Mouse (Mus musculus) limb, embryonic 14.5 days (tissue): ENCODE measurements around the gene Tnni1. TPM values are rescaled to one million over a fixed set of nuclear protein-coding genes. Genes with fewer than 3 reads are reported as not detected.

Source experiments
- ATAC-seq: fragments of 200-750 bp; cut with Nextera tagmentation; 2 replicates; pipeline ENCODE4 v1.8.0; 2017; ENCODE audit warnings: low read depth, moderate number of reproducible peaks, moderate TSS enrichment; ENCODE audit not compliant: low FRiP score
- DNase-seq: peaks from one replicate; pipeline ENCODE4 v3.0.0-alpha.2; 2015; ENCODE audit warnings: low spot score
- H3K27ac ChIP-seq: fragments of 300-500 bp; sonication (generic); replicated peaks from 2 replicates; pipeline ENCODE4 v1.5.1; 2014; ENCODE audit warnings: low read depth, mild to moderate bottlenecking, low read length, moderate library complexity, mixed read lengths
- H3K27me3 ChIP-seq: fragments of 300-500 bp; sonication (generic); 2 replicates; pipeline ENCODE4 v1.6.1; 2014; ENCODE audit warnings: low read length, mixed read lengths; ENCODE audit not compliant: control insufficient read depth, insufficient read depth
- H3K36me3 ChIP-seq: fragments of 300-500 bp; sonication (generic); 2 replicates; pipeline ENCODE4 v1.6.1; 2014; ENCODE audit warnings: mild to moderate bottlenecking, low read length, moderate library complexity, mixed read lengths; ENCODE audit not compliant: control insufficient read depth, insufficient read depth
- H3K4me1 ChIP-seq: fragments of 300-500 bp; sonication (generic); 2 replicates; pipeline ENCODE4 v1.6.1; 2014; ENCODE audit warnings: antibody characterized with exemption, low read length, mixed read lengths; ENCODE audit not compliant: control insufficient read depth, insufficient read depth
- H3K4me2 ChIP-seq: fragments of 300-500 bp; sonication (generic); replicated peaks from 2 replicates; pipeline ENCODE4 v1.6.1; 2014; ENCODE audit warnings: low read depth, mild to moderate bottlenecking, low read length, moderate library complexity; ENCODE audit not compliant: severe bottlenecking
- H3K4me3 ChIP-seq: fragments of 300-500 bp; sonication (generic); replicated peaks from 2 replicates; pipeline ENCODE4 v1.5.1; 2014; ENCODE audit warnings: low read length
- H3K9ac ChIP-seq: fragments of 300-500 bp; sonication (generic); 2 replicates; pipeline ENCODE4 v1.6.1; 2014; ENCODE audit warnings: mild to moderate bottlenecking, low read depth, low read length, moderate library complexity; ENCODE audit not compliant: severe bottlenecking
- H3K9me3 ChIP-seq: fragments of 300-500 bp; sonication (generic); 2 replicates; pipeline ENCODE4 v1.6.1; 2016; ENCODE audit warnings: low read length; ENCODE audit not compliant: control insufficient read depth
- POLR2A ChIP-seq: fragments of 200-500 bp; IDR thresholded peaks from 2 replicates; pipeline ENCODE4 v1.8.0; 2012; ENCODE audit warnings: inconsistent platforms, mild to moderate bottlenecking, moderate library complexity, borderline replicate concordance; ENCODE audit not compliant: insufficient read depth, insufficient read length; ENCODE audit errors: extremely low read depth
- WGBS: fragments of 180-500 bp; shearing (Covaris S2); extraction: QIAGEN DNeasy Blood & Tissue Kit; methylation state at CpG from one replicate; pipeline ENCODE4 v1.1.7; 2014; 5-methylcytosine and 5-hydroxymethylcytosine counted together
- polyA plus RNA-seq, 2 experiments: library from polyadenylated mRNA; depleted of rRNA in 1 of 2; stranded (reverse) in 1 of 2; unstranded in 1 of 2; fragments of >200 nt; fragmentation: Nextera tagmentation in 1 of 2; extraction: Ambion mirVana in 1 of 2; gene quantifications; 2 replicates each; pipeline versions ENCODE4 v1.2.1 to v1.2.3; 2012 to 2014

Gene Tnni1
- polyA plus RNA-seq, 2 experiments: 357 to 419 TPM

- no peak for TF ChIP-seq POLR2A
- Histone ChIP-seq H3K4me2 (no peak overlapping the region), H3K9me3 (no peaks in the 10 kb centered on the region), H3K27ac (no peak overlapping the region), H3K4me1 (0 out of 2 replicates have a peak, but pooled peaks cover 2% of the 10 kb centered on the region), H3K4me3 (no peak overlapping the region), H3K27me3 (no peaks in the 10 kb centered on the region), H3K36me3 (peaks cover 13% of the 10 kb centered on the region; the same call in 1 of the 2 replicates), H3K9ac (no peak overlapping the region)
- DNase-seq (no peak), ATAC-seq (no peak)
- 33% methylated on average over 9 of the region's 9 CpGs for WGBS
Measured at GRCm38 (mm10) chr1:135755287-135755686, 23.9 kb upstream of the Tnni1 start.

GRCm38 (mm10) chr1:135755913-135756312 is 23.3 kb upstream of the Tnni1 start:
- no peak for TF ChIP-seq POLR2A
- no peak overlapping the region for H3K9ac ChIP-seq
- DNase-seq (no peak), ATAC-seq (no peak)
- no peaks in the 10 kb centered on the region for H3K9me3 ChIP-seq
- 75% methylated on average over 3 of the region's 3 CpGs for WGBS
- H3K36me3 ChIP-seq: peaks cover 10% of the 10 kb centered on the region; the same call in 1 of the 2 replicates
- H3K4me3 ChIP-seq: no peak overlapping the region
- H3K4me2 ChIP-seq: no peak overlapping the region
- H3K4me1 ChIP-seq: 0 out of 2 replicates have a peak, but pooled peaks cover 2% of the 10 kb centered on the region
- no peak overlapping the region for H3K27ac ChIP-seq
- H3K27me3 ChIP-seq: no peaks in the 10 kb centered on the region

GRCm38 (mm10) chr1:135757287-135757686 is 21.9 kb upstream of the Tnni1 start:
- TF ChIP-seq POLR2A: no peak
- Histone ChIP-seq H3K4me2 (no peak overlapping the region), H3K36me3 (no peaks in the 10 kb centered on the region), H3K27ac (no peak overlapping the region), H3K9ac (no peak overlapping the region), H3K27me3 (no peaks in the 10 kb centered on the region), H3K4me1 (0 out of 2 replicates have a peak, but pooled peaks cover 2% of the 10 kb centered on the region), H3K9me3 (no peaks in the 10 kb centered on the region), H3K4me3 (no peak overlapping the region)
- WGBS: 67% methylated on average over 8 of the region's 8 CpGs
- DNase-seq (no peak), ATAC-seq (no peak)

- no peak for TF ChIP-seq POLR2A
- no peaks in the 10 kb centered on the region for H3K27me3 ChIP-seq
- H3K4me2 ChIP-seq: no peak overlapping the region
- no peak for DNase-seq
- H3K4me3 ChIP-seq: no peak overlapping the region
- ATAC-seq: no peak
- 53% methylated on average over 4 of the region's 4 CpGs for WGBS
- H3K4me1 ChIP-seq: peaks cover 2% of the 10 kb centered on the region; the same call in 1 of the 2 replicates
- H3K36me3 ChIP-seq: no peaks in the 10 kb centered on the region
- H3K9me3 ChIP-seq: no peaks in the 10 kb centered on the region
- no peak overlapping the region for H3K27ac ChIP-seq
- H3K9ac ChIP-seq: no peak overlapping the region
Measured at GRCm38 (mm10) chr1:135759685-135760084, 19.5 kb upstream of the Tnni1 start.

GRCm38 (mm10) chr1:135760216-135760615 is 19.0 kb upstream of the Tnni1 start:
- no peak for DNase-seq
- no peak overlapping the region for H3K4me3 ChIP-seq
- no peak for TF ChIP-seq POLR2A
- no peaks in the 10 kb centered on the region for H3K27me3 ChIP-seq
- peaks cover 2% of the 10 kb centered on the region for H3K4me1 ChIP-seq
- no peak for ATAC-seq
- H3K36me3 ChIP-seq: no peaks in the 10 kb centered on the region
- no peak overlapping the region for H3K9ac ChIP-seq
- no peak overlapping the region for H3K4me2 ChIP-seq
- WGBS: 51% methylated on average over 7 of the region's 8 CpGs
- H3K27ac ChIP-seq: no peak overlapping the region
- no peaks in the 10 kb centered on the region for H3K9me3 ChIP-seq

- Histone ChIP-seq H3K4me2 (no peak overlapping the region), H3K36me3 (no peaks in the 10 kb centered on the region), H3K9me3 (no peaks in the 10 kb centered on the region), H3K4me3 (no peak overlapping the region), H3K27ac (no peak overlapping the region), H3K27me3 (no peaks in the 10 kb centered on the region), H3K4me1 (peaks cover 6% of the 10 kb centered on the region), H3K9ac (no peak overlapping the region)
- 86% methylated on average over 5 of the region's 5 CpGs for WGBS
- DNase-seq (no peak), ATAC-seq (no peak)
- TF ChIP-seq POLR2A: no peak
Measured at GRCm38 (mm10) chr1:135761728-135762127, 17.5 kb upstream of the Tnni1 start.
